Mouse (Mus musculus) embryonic facial prominence, embryonic 14.5 days (tissue): ENCODE measurements around the gene Vps37b. TPM values are rescaled to one million over a fixed set of nuclear protein-coding genes. Genes with fewer than 3 reads are reported as not detected.
A peak's percentile ranks its signal among the peaks of the same experiment; 100 is the strongest.

Experiments
- ATAC-seq: fragments of 200-750 bp; cut with Nextera tagmentation; 2 replicates; pipeline ENCODE4 v1.8.0; 2017; ENCODE audit warnings: low read depth, moderate number of reproducible peaks, moderate TSS enrichment
- DNase-seq: peaks from one replicate; pipeline ENCODE4 v3.0.0-alpha.2; 2015; ENCODE audit warnings: low spot score
- H3K27ac ChIP-seq: fragments of 300-500 bp; sonication (generic); replicated peaks from 2 replicates; pipeline ENCODE4 v1.5.1; 2014; ENCODE audit warnings: low read depth, mild to moderate bottlenecking, low read length, moderate library complexity
- H3K27me3 ChIP-seq: fragments of 300-500 bp; sonication (generic); replicated peaks from 2 replicates; pipeline ENCODE4 v1.6.1; 2014; ENCODE audit warnings: low read length; ENCODE audit not compliant: control insufficient read depth, insufficient read depth
- H3K36me3 ChIP-seq: fragments of 300-500 bp; sonication (generic); 2 replicates; pipeline ENCODE4 v1.6.1; 2014; ENCODE audit warnings: low read length, mixed read lengths; ENCODE audit not compliant: control insufficient read depth, insufficient read depth
- H3K4me1 ChIP-seq: fragments of 300-500 bp; sonication (generic); 2 replicates; pipeline ENCODE4 v1.6.1; 2014; ENCODE audit warnings: antibody characterized with exemption, low read length; ENCODE audit not compliant: control insufficient read depth, insufficient read depth
- H3K4me2 ChIP-seq: fragments of 300-500 bp; sonication (generic); 2 replicates; pipeline ENCODE4 v1.6.1; 2014; ENCODE audit warnings: low read depth, mild to moderate bottlenecking, low read length, moderate library complexity, mixed read lengths
- H3K4me3 ChIP-seq: fragments of 300-500 bp; sonication (generic); 2 replicates; pipeline ENCODE4 v1.5.1; 2014; ENCODE audit warnings: low read depth, mild to moderate bottlenecking, low read length
- H3K9ac ChIP-seq: fragments of 300-500 bp; sonication (generic); 2 replicates; pipeline ENCODE4 v1.6.1; 2014; ENCODE audit warnings: low read depth, mild to moderate bottlenecking, low read length, moderate library complexity, mixed read lengths
- H3K9me3 ChIP-seq: fragments of 300-500 bp; sonication (generic); 2 replicates; pipeline ENCODE4 v1.6.1; 2016; ENCODE audit warnings: low read length; ENCODE audit not compliant: control insufficient read depth
- WGBS: fragments of 180-500 bp; shearing (Covaris S2); extraction: QIAGEN DNeasy Blood & Tissue Kit; methylation state at CpG from one replicate; pipeline ENCODE4 v1.1.7; 2014; 5-methylcytosine and 5-hydroxymethylcytosine counted together
- polyA plus RNA-seq: library from polyadenylated mRNA; unstranded; fragments of >200 nt; fragmentation: Nextera tagmentation; extraction: Ambion mirVana; gene quantifications from 2 replicates; pipeline ENCODE4 v1.2.1, GENCODE M21; 2014

Vps37b gene
- polyA plus RNA-seq, 1 experiment from 2014 or later = 31.7 TPM

DNA sequence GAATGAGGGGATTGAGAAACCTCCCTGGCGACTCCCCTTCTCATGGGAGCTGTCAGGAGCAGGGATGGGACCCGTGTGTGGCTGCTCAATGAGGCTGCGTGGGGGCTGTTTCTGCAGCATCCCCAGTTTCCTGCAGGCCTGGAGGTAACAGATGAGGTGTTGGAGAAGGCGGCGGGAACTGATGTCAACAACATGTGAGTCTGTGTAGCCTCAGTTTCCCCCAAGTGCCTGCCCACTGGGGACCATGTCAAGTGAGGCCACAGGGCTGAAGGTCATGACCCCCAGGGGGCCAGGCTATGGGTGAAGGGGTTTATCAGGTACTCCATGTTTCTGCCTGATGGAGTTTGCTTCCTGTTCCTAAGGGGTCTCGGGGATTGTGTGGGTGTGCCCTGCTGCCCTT is 40.7 kb downstream of the Vps37b start:
- Histone ChIP-seq H3K27ac (no peak overlapping the region), H3K9ac (0 out of 2 replicates have a peak overlapping the region, but pooled peaks have one; percentile 40), H3K9me3 (no peaks in the 10 kb centered on the region), H3K4me2 (no peak overlapping the region), H3K4me3 (no peak overlapping the region), H3K36me3 (no peaks in the 10 kb centered on the region), H3K27me3 (no peaks in the 10 kb centered on the region), H3K4me1 (no peaks in the 10 kb centered on the region; the same call in 1 of the 2 replicates)
- no peak for ATAC-seq
- no peak for DNase-seq
- 77% methylated on average over 6 of the region's 6 CpGs for WGBS

DNA sequence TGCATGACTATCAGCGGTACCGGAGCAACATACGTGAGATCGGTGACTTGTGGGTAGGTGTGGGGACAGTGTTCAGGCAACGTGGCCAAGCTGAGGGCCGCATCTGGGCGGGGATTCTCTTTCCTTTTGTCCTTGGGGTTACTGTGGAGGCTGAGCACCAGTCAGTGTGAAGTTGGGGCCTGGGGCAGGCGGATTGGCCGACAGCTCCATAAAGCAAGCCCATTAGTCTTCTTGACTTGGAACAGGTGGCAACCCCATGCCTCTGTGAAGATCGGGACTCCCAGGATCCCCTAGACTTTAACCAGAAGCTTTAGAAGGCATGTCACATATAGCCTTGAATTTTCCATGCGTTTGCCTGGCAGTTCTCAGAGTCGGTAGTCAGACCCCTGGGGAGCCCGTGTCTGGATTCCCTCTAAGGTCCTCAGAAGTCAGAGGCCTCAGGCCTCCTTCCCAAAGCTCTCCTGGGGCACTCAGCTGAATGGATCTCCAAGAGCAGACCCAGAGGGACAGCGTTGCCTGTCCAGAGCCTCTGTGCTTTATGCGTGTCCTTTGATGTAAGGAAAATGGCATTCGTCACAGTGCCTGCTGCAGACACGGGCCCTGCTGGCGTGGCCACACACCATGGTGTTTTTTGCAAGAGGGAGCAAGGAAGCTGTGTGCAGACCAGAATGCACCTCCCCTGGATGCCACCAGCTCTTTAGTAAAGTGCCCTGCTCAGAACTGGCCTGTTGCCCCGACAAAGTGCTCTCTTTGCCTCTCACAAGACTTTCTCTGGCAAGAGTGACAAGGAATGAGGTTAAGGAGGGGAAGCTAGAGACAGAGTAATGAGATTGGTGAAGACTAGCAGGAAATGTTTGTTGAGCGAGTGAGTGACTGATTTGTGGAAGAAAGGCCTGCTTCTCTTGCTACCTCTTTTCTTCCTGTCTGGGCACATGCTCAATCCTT is 41.9 kb downstream of the Vps37b start:
- H3K9ac ChIP-seq = no peak overlapping the region
- H3K27ac ChIP-seq = no peak overlapping the region
- no peak overlapping the region for H3K4me3 ChIP-seq
- no peak for DNase-seq
- no peak overlapping the region for H3K4me2 ChIP-seq
- H3K4me1 ChIP-seq = no peaks in the 10 kb centered on the region; the same call in 1 of the 2 replicates
- no peaks in the 10 kb centered on the region for H3K27me3 ChIP-seq
- no peaks in the 10 kb centered on the region for H3K9me3 ChIP-seq
- H3K36me3 ChIP-seq = no peaks in the 10 kb centered on the region
- no peak; the same call in 1 of the 2 replicates for ATAC-seq
- WGBS = 68% methylated on average over 20 of the region's 20 CpGs

DNA sequence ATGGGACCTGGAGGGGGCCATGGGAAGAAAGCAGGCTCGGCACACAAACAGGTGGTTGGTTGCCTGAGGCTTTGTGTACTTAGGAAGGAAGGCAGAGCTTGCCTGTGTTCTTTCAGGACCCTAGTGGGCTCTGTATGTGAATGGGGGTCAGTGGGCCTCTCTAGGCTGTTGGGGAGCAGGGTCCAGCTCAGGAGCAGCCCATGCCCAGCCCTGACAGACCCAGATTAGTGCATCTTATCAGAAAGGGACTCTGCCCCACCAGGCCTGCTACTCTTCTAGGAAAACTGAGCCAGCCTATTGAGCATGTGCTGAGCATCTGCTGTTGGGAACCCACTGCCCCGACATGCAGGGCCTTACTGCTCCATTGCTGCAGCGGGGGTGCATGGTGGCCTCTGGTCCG is 44.6 kb downstream of the Vps37b start:
- Histone ChIP-seq H3K27me3 (no peaks in the 10 kb centered on the region), H3K4me1 (no peaks in the 10 kb centered on the region; the same call in 1 of the 2 replicates), H3K4me2 (no peak overlapping the region), H3K9ac (no peak overlapping the region), H3K4me3 (no peak overlapping the region), H3K36me3 (no peaks in the 10 kb centered on the region), H3K27ac (no peak overlapping the region), H3K9me3 (no peaks in the 10 kb centered on the region)
- no peak for ATAC-seq
- 73% methylated on average over 4 of the region's 4 CpGs for WGBS
- no peak for DNase-seq

DNA sequence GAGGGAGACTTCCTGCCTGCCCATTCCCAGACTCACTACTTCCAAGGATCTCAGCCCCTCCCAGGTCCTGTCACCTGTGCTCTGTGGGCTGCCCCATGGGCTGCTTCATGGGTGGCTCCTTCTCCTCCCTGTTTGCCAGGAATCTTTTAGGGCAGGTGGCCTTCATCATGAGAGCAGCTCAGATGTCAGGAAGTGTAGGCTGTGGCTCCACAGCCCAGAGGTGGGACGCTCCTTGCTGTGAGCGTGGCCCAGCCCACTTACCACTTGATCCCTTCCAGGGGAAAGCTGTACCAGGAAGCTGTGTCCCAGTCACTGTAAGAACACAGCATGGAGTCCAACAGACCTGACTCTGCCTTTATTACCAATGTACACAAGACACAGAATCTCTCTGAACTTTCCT is 45.1 kb downstream of the Vps37b start:
- Histone ChIP-seq H3K36me3 (no peaks in the 10 kb centered on the region), H3K4me1 (no peaks in the 10 kb centered on the region; the same call in 1 of the 2 replicates), H3K9me3 (no peaks in the 10 kb centered on the region), H3K9ac (no peak overlapping the region), H3K27ac (no peak overlapping the region), H3K4me3 (no peak overlapping the region), H3K4me2 (no peak overlapping the region), H3K27me3 (no peaks in the 10 kb centered on the region)
- 24% methylated on average over 2 of the region's 2 CpGs for WGBS
- peak; percentile 63; the same call in 1 of the 2 replicates for ATAC-seq
- no peak for DNase-seq

GRCm38 (mm10) chr5:123985434-123985833 is 46.6 kb downstream of the Vps37b start:
- Histone ChIP-seq H3K27ac (no peak overlapping the region), H3K36me3 (no peaks in the 10 kb centered on the region), H3K9ac (no peak overlapping the region), H3K9me3 (no peaks in the 10 kb centered on the region), H3K27me3 (no peaks in the 10 kb centered on the region), H3K4me3 (no peak overlapping the region), H3K4me1 (no peaks in the 10 kb centered on the region; the same call in 1 of the 2 replicates), H3K4me2 (no peak overlapping the region)
- DNase-seq = no peak
- WGBS = 70% methylated on average over 6 of the region's 9 CpGs
- ATAC-seq = no peak

DNA sequence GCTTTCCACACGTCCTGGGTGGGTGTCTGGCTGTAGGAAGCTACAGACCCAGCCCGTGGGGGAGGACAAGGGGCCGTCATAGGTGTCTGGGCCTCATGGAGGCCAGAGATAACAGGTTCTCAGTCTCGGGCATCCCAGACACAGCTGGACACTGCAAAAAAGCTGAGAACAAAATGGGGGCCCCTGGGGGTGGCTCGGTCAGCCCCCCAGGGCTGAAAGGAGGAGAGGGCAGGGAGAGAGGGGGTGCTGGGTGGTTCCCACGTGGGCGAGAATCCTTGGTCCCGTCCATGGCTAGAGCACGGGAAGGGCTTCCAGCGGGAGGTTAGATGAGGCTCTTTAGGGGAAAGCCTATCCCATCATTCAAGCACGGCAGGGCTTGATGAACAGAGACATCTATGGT is 49.2 kb downstream of the Vps37b start:
- DNase-seq = no peak
- no peaks in the 10 kb centered on the region for H3K27me3 ChIP-seq

GRCm38 (mm10) chr5:123981250-123981554 is 50.9 kb downstream of the Vps37b start:
- DNase-seq = no peak
- Histone ChIP-seq H3K9ac (no peak overlapping the region), H3K4me3 (no peak overlapping the region), H3K9me3 (no peaks in the 10 kb centered on the region), H3K27ac (no peak overlapping the region), H3K4me1 (peaks cover 7% of the 10 kb centered on the region; the same call in 1 of the 2 replicates), H3K27me3 (no peaks in the 10 kb centered on the region; the same call in 1 of the 2 replicates), H3K36me3 (no peaks in the 10 kb centered on the region), H3K4me2 (no peak overlapping the region)
- ATAC-seq = no peak
- whole genome bisulfite sequencing = 76% methylated on average over 6 of the region's 6 CpGs

More for the DNA sequence above, 49.2 kb downstream of the Vps37b start:
- H3K27ac ChIP-seq = no peak overlapping the region
- no peak for ATAC-seq
- H3K4me1 ChIP-seq = no peaks in the 10 kb centered on the region; the same call in 1 of the 2 replicates
- H3K4me3 ChIP-seq = no peak overlapping the region
- H3K4me2 ChIP-seq = no peak overlapping the region
- H3K9ac ChIP-seq = no peak overlapping the region
- no peaks in the 10 kb centered on the region for H3K9me3 ChIP-seq
- no peaks in the 10 kb centered on the region for H3K36me3 ChIP-seq
- WGBS = 75% methylated on average over 11 of the region's 11 CpGs

GRCm38 (mm10) chr5:123980521-123981249 is 51.4 kb downstream of the Vps37b start:
- Histone ChIP-seq H3K4me2 (no peak overlapping the region), H3K9me3 (no peaks in the 10 kb centered on the region), H3K4me1 (peaks cover 7% of the 10 kb centered on the region; the same call in 1 of the 2 replicates), H3K27me3 (no peaks in the 10 kb centered on the region; the same call in 1 of the 2 replicates), H3K36me3 (no peaks in the 10 kb centered on the region), H3K4me3 (no peak overlapping the region), H3K9ac (no peak overlapping the region), H3K27ac (no peak overlapping the region)
- ATAC-seq (no peak), DNase-seq (no peak)
- WGBS = 82% methylated on average over 8 of the region's 9 CpGs
